Mouse (Mus musculus) lung, embryonic 15.5 days (tissue): Measurements from ENCODE around the gene Ppargc1a. TPM values are rescaled to one million over a fixed set of nuclear protein-coding genes. Genes with fewer than 3 reads are reported as not detected.

Source experiments
- ATAC-seq: fragments of 200-750 bp; cut with Nextera tagmentation; 2 replicates; pipeline ENCODE4 v1.8.0; 2017; ENCODE audit warnings: moderate number of reproducible peaks, borderline replicate concordance; ENCODE audit not compliant: low FRiP score, low TSS enrichment; ENCODE audit errors: extremely low read depth
- H3K27ac ChIP-seq: fragments of 300-500 bp; sonication (generic); 2 replicates; pipeline ENCODE4 v1.5.1; 2015; ENCODE audit warnings: moderate library complexity, mild to moderate bottlenecking, inconsistent platforms
- H3K27me3 ChIP-seq: fragments of 300-500 bp; sonication (generic); 2 replicates; pipeline ENCODE4 v1.6.1; 2015; ENCODE audit warnings: inconsistent platforms
- H3K36me3 ChIP-seq: fragments of 300-500 bp; sonication (generic); 2 replicates; pipeline ENCODE4 v1.6.1; 2015; ENCODE audit warnings: inconsistent platforms
- H3K4me1 ChIP-seq: fragments of 300-500 bp; sonication (generic); 2 replicates; pipeline ENCODE4 v1.6.1; 2015; ENCODE audit warnings: inconsistent platforms
- H3K4me2 ChIP-seq: fragments of 300-500 bp; sonication (generic); 2 replicates; pipeline ENCODE4 v1.6.1; 2015; ENCODE audit warnings: inconsistent platforms, mild to moderate bottlenecking, moderate library complexity
- H3K4me3 ChIP-seq: fragments of 300-500 bp; sonication (generic); 2 replicates; pipeline ENCODE4 v1.5.1; 2015; ENCODE audit warnings: mild to moderate bottlenecking, inconsistent platforms
- H3K9ac ChIP-seq: fragments of 300-500 bp; sonication (generic); 2 replicates; pipeline ENCODE4 v1.6.1; 2015; ENCODE audit warnings: inconsistent platforms
- H3K9me3 ChIP-seq: fragments of 300-500 bp; sonication (generic); 2 replicates; pipeline ENCODE4 v1.6.1; 2016; ENCODE audit warnings: inconsistent platforms
- WGBS: fragments of 180-500 bp; shearing (Covaris S2); methylation state at CpG from one replicate; pipeline ENCODE4 v1.1.7; 2015; 5-methylcytosine and 5-hydroxymethylcytosine counted together
- polyA plus RNA-seq: library from polyadenylated mRNA; unstranded; fragments of >200 nt; fragmentation: Nextera tagmentation; extraction: Ambion mirVana; gene quantifications from 2 replicates; pipeline ENCODE4 v1.2.1, GENCODE M21; 2015

Gene Ppargc1a
- 5.7 and 6.5 TPM in 2 replicates for polyA plus RNA-seq

GRCm38 (mm10) chr5:51567659-51568058 is at the start of gene Ppargc1a:
Gene Ppargc1a, minus strand, starts transcription at chr5:51567726.
- 28% methylated on average over 6 of the region's 6 CpGs for WGBS
- Histone ChIP-seq H3K36me3 (no peaks in the 10 kb centered on the region), H3K9me3 (no peaks in the 10 kb centered on the region), H3K27me3 (no peaks in the 10 kb centered on the region), H3K9ac (no peak within 1 kb of the TSS), H3K27ac (peak within 1 kb of the TSS; percentile 50), H3K4me3 (no peak within 1 kb of the TSS), H3K4me2 (peak within 1 kb of the TSS; percentile 20; the same call in 1 of the 2 replicates), H3K4me1 (0 out of 2 replicates have a peak, but pooled peaks cover 6% of the 10 kb centered on the region)
- ATAC-seq: no peak; the same call in 1 of the 2 replicates

- Histone ChIP-seq H3K4me1 (no peaks in the 10 kb centered on the region), H3K36me3 (no peaks in the 10 kb centered on the region), H3K4me2 (no peak overlapping the region), H3K9ac (no peak overlapping the region), H3K27me3 (no peaks in the 10 kb centered on the region), H3K9me3 (no peaks in the 10 kb centered on the region), H3K27ac (no peak overlapping the region), H3K4me3 (no peak overlapping the region)
- WGBS: 83% methylated on average over 1 of the region's 1 CpGs
- ATAC-seq: no peak
These were observed 49.4 kb upstream of the Ppargc1a start for GRCm38 (mm10) chr5:51616877-51617276.

- H3K9me3 ChIP-seq: no peaks in the 10 kb centered on the region
- H3K27ac ChIP-seq: no peak overlapping the region
- no peaks in the 10 kb centered on the region for H3K27me3 ChIP-seq
- no peak overlapping the region for H3K9ac ChIP-seq
- ATAC-seq: no peak
- H3K4me1 ChIP-seq: no peaks in the 10 kb centered on the region
- no peak overlapping the region for H3K4me2 ChIP-seq
- no peak overlapping the region for H3K4me3 ChIP-seq
- H3K36me3 ChIP-seq: no peaks in the 10 kb centered on the region
- 86% methylated on average over 4 of the region's 4 CpGs for WGBS
These were observed 44.5 kb upstream of the Ppargc1a start for GRCm38 (mm10) chr5:51612049-51612448.

GRCm38 (mm10) chr5:51607686-51608480 is 40.4 kb upstream of the Ppargc1a start:
- Histone ChIP-seq H3K9ac (no peak overlapping the region), H3K4me1 (no peaks in the 10 kb centered on the region), H3K4me2 (no peak overlapping the region), H3K9me3 (no peaks in the 10 kb centered on the region), H3K4me3 (no peak overlapping the region), H3K36me3 (no peaks in the 10 kb centered on the region), H3K27ac (no peak overlapping the region), H3K27me3 (no peaks in the 10 kb centered on the region)
- WGBS: 57% methylated on average over 6 of the region's 6 CpGs
- ATAC-seq: no peak

- H3K9ac ChIP-seq: no peak overlapping the region
- H3K9me3 ChIP-seq: no peaks in the 10 kb centered on the region
- 62% methylated on average over 6 of the region's 6 CpGs for WGBS
- no peak overlapping the region for H3K27ac ChIP-seq
- no peak overlapping the region for H3K4me3 ChIP-seq
- no peaks in the 10 kb centered on the region for H3K36me3 ChIP-seq
- no peaks in the 10 kb centered on the region for H3K4me1 ChIP-seq
- H3K4me2 ChIP-seq: no peak overlapping the region
- no peak for ATAC-seq
- H3K27me3 ChIP-seq: no peaks in the 10 kb centered on the region
These were observed 32.0 kb upstream of the Ppargc1a start for GRCm38 (mm10) chr5:51599549-51599948.

- Histone ChIP-seq H3K27ac (no peak overlapping the region), H3K9ac (no peak overlapping the region), H3K27me3 (no peaks in the 10 kb centered on the region), H3K4me2 (no peak overlapping the region), H3K4me3 (no peak overlapping the region), H3K4me1 (peaks cover 14% of the 10 kb centered on the region), H3K36me3 (no peaks in the 10 kb centered on the region), H3K9me3 (no peaks in the 10 kb centered on the region)
- ATAC-seq: no peak
- WGBS: 91% methylated on average over 9 of the region's 9 CpGs
These were observed 28.1 kb upstream of the Ppargc1a start for GRCm38 (mm10) chr5:51595644-51596043.

GRCm38 (mm10) chr5:51592206-51592605 is 24.7 kb upstream of the Ppargc1a start:
- ATAC-seq: no peak

GRCm38 (mm10) chr5:51591537-51592154 is 24.1 kb upstream of the Ppargc1a start:
- 4% methylated on average over 11 of the region's 11 CpGs for WGBS
- ATAC-seq: peak; percentile 39; the same call in 1 of the 2 replicates
- H3K9me3 ChIP-seq: no peaks in the 10 kb centered on the region
- H3K9ac ChIP-seq: no peak overlapping the region
- H3K4me1 ChIP-seq: peaks cover 14% of the 10 kb centered on the region
- H3K4me3 ChIP-seq: no peak overlapping the region
- no peaks in the 10 kb centered on the region for H3K27me3 ChIP-seq
- no peak overlapping the region for H3K27ac ChIP-seq
- no peak overlapping the region; the same call in 1 of the 2 replicates for H3K4me2 ChIP-seq
- H3K36me3 ChIP-seq: no peaks in the 10 kb centered on the region

More at GRCm38 (mm10) chr5:51592206-51592605, 24.7 kb upstream of the Ppargc1a start:
- WGBS: 27% methylated on average over 5 of the region's 5 CpGs
- Histone ChIP-seq H3K36me3 (no peaks in the 10 kb centered on the region), H3K9ac (no peak overlapping the region), H3K27ac (no peak overlapping the region), H3K4me1 (peaks cover 14% of the 10 kb centered on the region), H3K4me2 (no peak overlapping the region), H3K4me3 (no peak overlapping the region), H3K27me3 (no peaks in the 10 kb centered on the region), H3K9me3 (no peaks in the 10 kb centered on the region)

GRCm38 (mm10) chr5:51586187-51586586 is 18.7 kb upstream of the Ppargc1a start:
- WGBS: 72% methylated on average over 2 of the region's 2 CpGs
- H3K27ac ChIP-seq: no peak overlapping the region
- no peak overlapping the region for H3K4me2 ChIP-seq
- peaks cover 8% of the 10 kb centered on the region; the same call in 1 of the 2 replicates for H3K4me1 ChIP-seq
- no peak overlapping the region for H3K4me3 ChIP-seq
- no peak overlapping the region for H3K9ac ChIP-seq
- no peaks in the 10 kb centered on the region for H3K36me3 ChIP-seq
- H3K9me3 ChIP-seq: no peaks in the 10 kb centered on the region
- ATAC-seq: no peak
- H3K27me3 ChIP-seq: no peaks in the 10 kb centered on the region

GRCm38 (mm10) chr5:51584987-51585386 is 17.5 kb upstream of the Ppargc1a start:
- no peaks in the 10 kb centered on the region for H3K27me3 ChIP-seq
- H3K4me3 ChIP-seq: no peak overlapping the region
- no peak overlapping the region for H3K27ac ChIP-seq
- 0 out of 2 replicates have a peak, but pooled peaks cover 7% of the 10 kb centered on the region for H3K4me1 ChIP-seq
- WGBS: 22% methylated on average over 6 of the region's 6 CpGs
- no peak for ATAC-seq
- H3K4me2 ChIP-seq: no peak overlapping the region
- H3K9me3 ChIP-seq: no peaks in the 10 kb centered on the region
- H3K36me3 ChIP-seq: no peaks in the 10 kb centered on the region
- no peak overlapping the region for H3K9ac ChIP-seq

GRCm38 (mm10) chr5:51584186-51584585 is 16.7 kb upstream of the Ppargc1a start:
- 0 out of 2 replicates have a peak, but pooled peaks cover 7% of the 10 kb centered on the region for H3K4me1 ChIP-seq
- no peaks in the 10 kb centered on the region for H3K27me3 ChIP-seq
- H3K4me2 ChIP-seq: no peak overlapping the region
- no peak overlapping the region for H3K9ac ChIP-seq
- H3K9me3 ChIP-seq: no peaks in the 10 kb centered on the region
- ATAC-seq: no peak
- H3K36me3 ChIP-seq: no peaks in the 10 kb centered on the region
- WGBS: 74% methylated on average over 3 of the region's 3 CpGs
- no peak overlapping the region for H3K4me3 ChIP-seq
- H3K27ac ChIP-seq: no peak overlapping the region

- 66% methylated on average over 3 of the region's 3 CpGs for WGBS
- no peak overlapping the region for H3K27ac ChIP-seq
- no peak overlapping the region for H3K9ac ChIP-seq
- H3K9me3 ChIP-seq: no peaks in the 10 kb centered on the region
- H3K4me1 ChIP-seq: 0 out of 2 replicates have a peak, but pooled peaks cover 7% of the 10 kb centered on the region
- H3K4me2 ChIP-seq: no peak overlapping the region
- no peaks in the 10 kb centered on the region for H3K36me3 ChIP-seq
- H3K4me3 ChIP-seq: no peak overlapping the region
- ATAC-seq: no peak
- H3K27me3 ChIP-seq: no peaks in the 10 kb centered on the region
These were observed 16.1 kb upstream of the Ppargc1a start for GRCm38 (mm10) chr5:51583632-51584031.
